Mouse (Mus musculus) liver (tissue): ENCODE results near the gene Csrp2.

ENCODE experiments used
- DNase-seq: peaks from one replicate; pipeline ENCODE4 v3.0.0-alpha.2; 2020; ENCODE audit warnings: mixed read lengths

Gene Csrp2

DNA sequence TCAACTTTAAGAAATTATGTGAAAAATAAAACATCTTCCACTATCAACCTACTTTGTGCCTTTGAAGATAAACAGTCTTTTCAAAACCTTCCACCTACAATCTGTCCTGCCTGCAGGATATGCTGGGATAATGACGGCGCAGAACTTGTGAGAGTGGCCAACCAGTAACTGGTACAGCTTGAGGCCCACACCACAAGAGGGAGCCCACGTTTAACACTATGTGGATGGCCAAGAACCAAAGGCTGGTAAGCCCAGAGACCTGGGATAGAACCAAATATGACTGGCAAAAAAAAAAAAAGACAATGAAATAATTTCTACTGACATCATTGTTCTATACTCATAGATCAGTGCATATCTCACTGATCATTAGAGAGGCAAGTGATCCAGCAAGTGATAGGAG is 54.9 kb downstream of the Csrp2 start:
- peak; percentile 36 for DNase-seq

DNA sequence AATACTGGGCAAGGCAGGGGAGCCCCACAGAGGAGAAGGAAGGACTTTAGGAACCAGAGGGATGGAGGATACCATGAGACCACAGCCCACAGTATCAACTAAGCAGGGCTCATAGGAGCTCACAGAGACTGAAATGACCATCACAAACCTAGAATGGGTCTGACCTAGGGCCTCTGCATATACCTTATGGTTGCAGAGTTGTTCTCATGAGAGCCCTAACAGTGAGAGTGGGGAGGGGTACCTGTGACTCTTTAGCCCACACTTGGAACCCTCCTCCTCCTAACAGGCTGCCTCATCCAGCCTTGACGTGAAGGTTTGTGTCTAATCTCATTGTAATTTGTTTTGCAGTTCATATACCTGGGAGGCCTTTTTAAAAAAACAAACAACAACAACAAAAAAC is 55.3 kb downstream of the Csrp2 start:
- DNase-seq: no peak

- DNase-seq: no peak
Observed at GRCm38 (mm10) chr10:110976046-110976445, 56.5 kb downstream of the Csrp2 start.

- no peak for DNase-seq
Observed at GRCm38 (mm10) chr10:110977379-110977778, 57.8 kb downstream of the Csrp2 start.

- no peak for DNase-seq
Observed at GRCm38 (mm10) chr10:110979431-110979830, 59.8 kb downstream of the Csrp2 start.

DNA sequence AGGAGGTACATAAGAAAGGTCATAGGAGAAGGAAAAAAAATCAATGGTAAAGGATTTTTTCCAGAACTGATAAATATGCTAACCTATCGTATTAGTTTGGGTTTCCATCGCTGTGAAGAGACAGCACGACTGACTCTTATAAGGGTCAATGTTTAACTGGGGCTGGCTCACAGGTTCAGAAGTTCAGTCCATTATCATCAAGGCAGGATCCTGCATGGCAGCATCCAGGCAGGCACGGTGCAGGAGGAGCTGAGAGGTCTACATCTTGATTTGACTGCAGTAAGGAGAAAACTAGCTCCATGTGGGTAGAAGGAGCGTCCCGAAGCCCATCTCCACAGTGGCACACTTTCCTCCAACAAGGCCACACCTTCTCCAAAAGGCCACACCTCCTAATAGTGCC is 60.9 kb downstream of the Csrp2 start:
- no peak for DNase-seq

DNA sequence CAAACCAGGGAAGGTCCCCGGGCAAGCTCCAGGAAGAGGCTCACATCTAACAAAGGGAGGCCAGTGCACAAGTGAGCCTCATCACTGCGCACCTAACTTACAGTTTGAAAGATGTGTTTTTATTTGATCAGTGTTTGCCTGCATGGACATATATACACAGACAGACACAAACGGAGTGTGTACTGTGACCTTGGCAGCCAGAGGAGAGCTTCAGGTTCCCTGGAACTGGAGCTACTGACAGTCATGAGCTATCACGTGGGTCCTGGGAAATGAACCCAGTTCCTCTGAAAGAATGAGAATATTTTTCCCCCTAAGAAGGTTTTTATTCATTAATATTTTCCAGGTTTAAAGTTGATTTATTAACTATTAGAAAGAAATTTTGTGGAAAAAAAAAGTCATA is 63.2 kb downstream of the Csrp2 start:
- no peak for DNase-seq

GRCm38 (mm10) chr10:110986682-110987081 is 67.1 kb downstream of the Csrp2 start:
- DNase-seq: no peak
